Mouse (Mus musculus): ENCODE measurements around the gene Cacna1e. TPM values are rescaled to one million over a fixed set of nuclear protein-coding genes. Genes with fewer than 3 reads are reported as not detected.

The Cacna1e gene
- total RNA-seq, 2 experiments from 2014 or later: 164 to 184 TPM

GRCm38 (mm10) chr1:154787418-154787817 lies 96.9 kb downstream of the Cacna1e start:
- DNase-seq (ENCODE audit: low spot score in 2 of 2): no peak

GRCm38 (mm10) chr1:154786243-154786669 lies 98.0 kb downstream of the Cacna1e start:
- peak; percentile 81 to 91 for DNase-seq (ENCODE audit: low spot score in 2 of 2)

- DNase-seq (ENCODE audit: low spot score in 2 of 2): no peak
Observed at GRCm38 (mm10) chr1:154784862-154785261, 99.4 kb downstream of the Cacna1e start.

- no peak for DNase-seq (ENCODE audit: low spot score in 2 of 2)
Observed at GRCm38 (mm10) chr1:154783521-154783920, 100.8 kb downstream of the Cacna1e start.

- no peak for DNase-seq (ENCODE audit: low spot score in 2 of 2)
Observed at GRCm38 (mm10) chr1:154779908-154780514, 104.3 kb downstream of the Cacna1e start.

- DNase-seq (ENCODE audit: low spot score in 2 of 2): no peak
Observed at GRCm38 (mm10) chr1:154776344-154776743, 108.0 kb downstream of the Cacna1e start.

- no peak for DNase-seq (ENCODE audit: low spot score in 2 of 2)
Observed at GRCm38 (mm10) chr1:154774468-154774867, 109.8 kb downstream of the Cacna1e start.

GRCm38 (mm10) chr1:154771111-154771510 lies 113.2 kb downstream of the Cacna1e start:
- no peak for DNase-seq (ENCODE audit: low spot score in 2 of 2)

GRCm38 (mm10) chr1:154770542-154770941 lies 113.8 kb downstream of the Cacna1e start:
- DNase-seq (ENCODE audit: low spot score in 2 of 2): no peak

GRCm38 (mm10) chr1:154763132-154763531 lies 121.2 kb downstream of the Cacna1e start:
- no peak for DNase-seq (ENCODE audit: low spot score in 2 of 2)

- DNase-seq (ENCODE audit: low spot score in 2 of 2): no peak
Observed at GRCm38 (mm10) chr1:154752081-154752480, 132.2 kb downstream of the Cacna1e start.

- no peak for DNase-seq (ENCODE audit: low spot score in 2 of 2)
Observed at GRCm38 (mm10) chr1:154748531-154748930, 135.8 kb downstream of the Cacna1e start.

- DNase-seq (ENCODE audit: low spot score in 2 of 2): no peak
Observed at GRCm38 (mm10) chr1:154745241-154745640, 139.1 kb downstream of the Cacna1e start.

GRCm38 (mm10) chr1:154730411-154730961 lies 153.8 kb downstream of the Cacna1e start:
- DNase-seq (ENCODE audit: low spot score in 2 of 2): no peak

- peak; percentile 88 to 92 for DNase-seq (ENCODE audit: low spot score in 2 of 2)
Observed at GRCm38 (mm10) chr1:154729269-154729980, 154.9 kb downstream of the Cacna1e start.

- no peak for DNase-seq (ENCODE audit: low spot score in 2 of 2)
Observed at GRCm38 (mm10) chr1:154728682-154729081, 155.6 kb downstream of the Cacna1e start.

GRCm38 (mm10) chr1:154727696-154728095 lies 156.6 kb downstream of the Cacna1e start:
- DNase-seq (ENCODE audit: low spot score in 2 of 2): no peak

GRCm38 (mm10) chr1:154726361-154727161 lies 157.7 kb downstream of the Cacna1e start:
- peak in 1 of 2 experiments; percentile 51 for DNase-seq (ENCODE audit: low spot score in 2 of 2)

- no peak for DNase-seq (ENCODE audit: low spot score in 2 of 2)
Observed at GRCm38 (mm10) chr1:154725356-154726320, 158.7 kb downstream of the Cacna1e start.

GRCm38 (mm10) chr1:154723537-154724286 lies 160.6 kb downstream of the Cacna1e start:
- no peak for DNase-seq (ENCODE audit: low spot score in 2 of 2)

Measured in layer of hippocampus, postnatal 14 days (tissue).